Mouse (Mus musculus) right cerebral cortex, adult 18-20 months (tissue): Measurements from ENCODE around the gene Siah3.

ENCODE experiments used
- DNase-seq: peaks from one replicate; pipeline ENCODE4 v3.0.0; 2022; ENCODE audit warnings: mixed read lengths

Gene Siah3

GRCm38 (mm10) chr14:75468941-75469340 lies 13.2 kb downstream of the Siah3 start:
- no peak for DNase-seq

DNA sequence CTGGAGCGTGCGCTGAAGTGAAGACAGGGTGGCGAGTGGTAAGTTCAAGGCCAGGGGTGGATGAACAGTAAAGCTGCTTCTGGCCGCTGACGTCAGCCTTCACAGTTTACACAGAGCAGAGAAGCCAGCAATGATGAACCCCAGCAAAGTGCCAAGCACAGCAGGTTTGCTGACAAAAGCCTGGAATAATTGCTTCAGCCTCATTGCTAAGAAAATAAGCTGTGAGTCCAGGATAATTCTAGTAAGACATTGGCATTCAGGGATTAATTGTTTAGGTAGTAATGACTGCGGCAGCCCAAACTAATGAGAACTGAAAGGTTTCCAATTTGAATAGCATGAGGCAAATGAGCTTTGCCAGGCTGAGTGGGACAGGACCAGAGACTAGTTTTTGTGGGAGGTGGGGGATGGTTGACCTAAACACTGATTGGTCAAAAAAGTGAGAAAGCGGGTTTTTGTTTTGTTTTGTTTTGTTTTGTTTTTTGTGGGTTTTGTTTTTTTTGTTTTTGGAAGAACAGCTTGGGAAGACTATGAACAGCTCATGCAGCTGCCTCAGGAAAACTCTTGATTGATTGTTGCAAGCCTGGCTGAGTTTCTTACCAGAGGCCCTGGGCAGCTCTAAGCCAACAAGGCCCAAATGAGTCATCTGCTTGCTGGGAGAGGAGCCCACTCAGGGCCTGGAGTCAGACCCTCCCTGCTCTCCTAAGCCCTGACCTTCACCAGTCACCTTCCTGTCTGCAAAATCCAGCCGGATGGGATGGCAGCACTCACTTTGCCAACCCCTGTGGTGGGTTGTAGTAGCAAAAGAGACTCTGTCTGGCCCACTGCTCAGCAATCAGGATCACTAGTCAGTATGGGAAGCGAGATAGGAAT lies 17.5 kb downstream of the Siah3 start:
- no peak for DNase-seq

DNA sequence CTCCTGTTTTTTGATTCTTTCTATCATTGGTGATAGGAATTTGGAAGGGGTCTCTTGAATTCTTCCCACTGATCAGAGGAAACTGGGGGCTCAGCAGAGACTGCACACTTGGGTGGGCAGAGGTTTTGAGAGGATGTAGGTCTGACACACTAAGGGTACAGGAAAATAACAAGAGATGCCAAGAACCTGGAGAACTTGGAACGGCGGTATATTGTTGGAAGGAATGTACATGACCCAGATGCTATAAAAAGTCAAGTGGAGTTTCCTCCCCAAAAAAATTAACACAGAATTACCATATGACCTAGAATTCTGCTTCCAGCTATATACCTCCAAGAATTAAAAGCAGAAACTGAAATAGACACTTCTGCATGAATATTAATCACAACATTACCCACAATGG lies 20.1 kb downstream of the Siah3 start:
- no peak for DNase-seq

GRCm38 (mm10) chr14:75482231-75483175 lies 26.7 kb downstream of the Siah3 start:
- DNase-seq: no peak

GRCm38 (mm10) chr14:75483176-75483546 lies 27.4 kb downstream of the Siah3 start:
- DNase-seq: no peak

- DNase-seq: no peak
Observed at GRCm38 (mm10) chr14:75487932-75488331, 32.1 kb downstream of the Siah3 start.

DNA sequence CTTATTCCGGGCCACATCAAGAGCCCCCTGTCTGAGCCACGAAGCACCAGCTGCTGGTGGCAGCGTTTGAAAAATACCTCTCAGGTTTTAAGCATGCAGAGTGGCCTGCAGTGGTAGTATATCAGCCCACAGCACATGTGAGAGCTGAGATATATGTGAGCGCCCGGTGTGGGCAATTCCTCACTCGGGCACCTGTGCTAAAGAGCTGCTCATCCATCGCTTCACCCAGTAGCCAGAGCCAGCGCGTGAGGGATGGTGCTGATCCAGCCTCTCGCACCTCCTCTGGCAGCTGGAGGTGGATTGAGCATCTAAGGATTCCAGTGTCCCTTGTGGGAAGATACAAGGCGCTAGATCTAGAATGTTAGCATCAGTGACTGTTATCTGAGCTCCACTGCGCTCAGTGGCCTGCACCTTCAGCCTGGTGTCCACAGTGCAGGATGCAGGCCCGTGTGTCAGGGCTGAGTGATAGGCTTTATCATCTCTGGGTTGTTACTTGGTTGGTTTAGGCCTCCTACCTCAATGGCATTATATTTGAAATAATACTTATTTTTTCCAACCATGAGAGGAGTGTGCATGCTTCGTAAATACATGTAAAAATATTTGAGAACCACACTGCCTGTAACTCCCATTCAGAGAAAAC lies 37.9 kb downstream of the Siah3 start:
- no peak for DNase-seq

- DNase-seq: no peak
Observed at GRCm38 (mm10) chr14:75494926-75495325, 39.1 kb downstream of the Siah3 start.

GRCm38 (mm10) chr14:75501501-75501990 lies 45.8 kb downstream of the Siah3 start:
- DNase-seq: no peak

DNA sequence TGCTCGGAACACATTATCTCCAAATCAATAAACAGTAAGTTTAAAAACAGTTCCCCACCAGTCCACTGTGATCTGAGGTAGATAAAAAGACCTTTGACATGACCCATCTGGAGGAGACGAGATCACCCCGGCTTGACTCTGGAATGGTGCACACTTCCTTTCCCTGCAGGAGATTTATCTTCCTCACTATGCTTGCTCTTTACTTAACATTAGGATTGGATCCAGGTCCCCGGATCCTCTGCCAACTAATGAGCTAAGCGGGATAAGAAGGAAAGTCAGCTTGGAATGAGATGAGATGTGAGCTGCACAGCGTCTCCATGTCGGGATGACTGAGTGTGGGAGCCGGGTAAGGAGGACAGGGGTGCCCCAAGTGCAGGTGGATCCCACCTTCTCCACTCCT lies 46.7 kb downstream of the Siah3 start:
- no peak for DNase-seq

- DNase-seq: no peak
Observed at GRCm38 (mm10) chr14:75504255-75504654, 48.5 kb downstream of the Siah3 start.

- DNase-seq: no peak
Observed at GRCm38 (mm10) chr14:75505126-75505840, 49.5 kb downstream of the Siah3 start.

- no peak for DNase-seq
Observed at GRCm38 (mm10) chr14:75506246-75506645, 50.5 kb downstream of the Siah3 start.

DNA sequence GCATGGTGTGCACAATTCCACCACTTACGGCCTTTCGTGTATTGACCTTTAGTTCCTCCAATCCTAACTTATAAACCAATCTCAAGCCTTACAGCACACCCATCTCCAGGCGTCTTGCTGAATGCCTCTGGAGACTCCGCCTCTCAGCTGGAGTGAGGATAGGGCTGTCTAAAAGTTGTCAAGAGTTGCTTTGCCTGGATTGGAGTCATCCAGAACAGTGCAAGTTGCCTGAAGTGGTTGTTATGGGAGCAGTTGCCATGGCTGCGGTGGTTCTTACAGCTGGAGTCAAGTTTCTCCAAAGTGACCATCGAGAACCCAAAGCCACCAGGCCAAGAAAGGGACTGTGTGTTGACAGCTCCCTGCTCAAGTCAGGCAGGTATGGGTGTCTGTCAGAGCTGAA lies 54.3 kb downstream of the Siah3 start:
- DNase-seq: no peak

DNA sequence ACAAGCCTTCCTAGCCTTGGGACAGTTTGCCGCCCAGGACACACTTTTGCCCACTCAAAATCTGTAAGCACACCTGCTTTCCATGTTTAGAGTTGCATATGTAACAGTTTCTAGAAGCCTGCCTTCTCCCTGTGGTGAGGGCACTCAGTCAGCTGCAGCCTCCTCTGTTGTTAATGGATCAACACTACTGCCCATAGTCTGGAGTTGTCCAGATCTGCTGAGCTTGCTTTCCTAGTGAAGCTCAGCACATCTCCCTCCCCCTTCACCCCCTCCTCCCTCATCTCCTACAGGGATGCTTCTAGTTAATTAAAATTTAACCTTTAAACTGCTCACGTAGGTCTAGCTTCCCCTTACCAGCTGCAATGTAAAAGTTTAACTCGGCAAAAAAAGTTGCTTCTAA lies 57.2 kb downstream of the Siah3 start:
- no peak for DNase-seq

- no peak for DNase-seq
Observed at GRCm38 (mm10) chr14:75516161-75516560, 60.4 kb downstream of the Siah3 start.

DNA sequence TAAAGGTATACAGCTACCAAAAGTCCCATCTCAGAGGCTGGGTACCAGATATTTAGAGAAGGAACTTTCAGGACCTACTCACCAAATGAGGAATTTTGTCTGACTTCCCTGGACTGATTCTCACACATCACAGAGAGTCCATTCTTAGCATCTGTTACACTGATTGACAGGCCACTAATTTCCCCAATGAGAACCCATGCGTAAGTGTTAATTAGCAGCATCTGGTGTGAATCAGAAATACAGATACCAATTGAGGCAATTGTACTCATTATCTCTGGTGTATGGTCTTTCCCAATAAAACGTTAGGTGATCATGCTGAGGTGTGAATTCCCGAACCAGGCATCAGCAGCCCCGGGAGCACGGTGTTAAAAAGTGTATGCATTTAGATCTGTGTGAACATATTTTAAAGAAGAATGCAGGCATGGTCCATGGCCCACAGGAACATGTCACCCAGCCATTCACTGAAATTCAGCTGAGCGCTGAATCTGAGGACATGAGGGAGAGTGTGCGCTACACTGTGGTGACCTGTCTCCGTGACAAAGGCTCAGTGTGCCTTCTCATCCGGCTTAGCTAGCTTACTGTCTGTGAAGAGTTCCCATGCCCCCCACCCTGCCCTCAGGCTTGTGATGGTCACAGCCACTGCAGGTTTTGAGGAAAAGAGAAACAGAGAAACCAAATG lies 61.3 kb downstream of the Siah3 start:
- DNase-seq: no peak

- DNase-seq: no peak
Observed at GRCm38 (mm10) chr14:75518196-75518887, 62.6 kb downstream of the Siah3 start.

DNA sequence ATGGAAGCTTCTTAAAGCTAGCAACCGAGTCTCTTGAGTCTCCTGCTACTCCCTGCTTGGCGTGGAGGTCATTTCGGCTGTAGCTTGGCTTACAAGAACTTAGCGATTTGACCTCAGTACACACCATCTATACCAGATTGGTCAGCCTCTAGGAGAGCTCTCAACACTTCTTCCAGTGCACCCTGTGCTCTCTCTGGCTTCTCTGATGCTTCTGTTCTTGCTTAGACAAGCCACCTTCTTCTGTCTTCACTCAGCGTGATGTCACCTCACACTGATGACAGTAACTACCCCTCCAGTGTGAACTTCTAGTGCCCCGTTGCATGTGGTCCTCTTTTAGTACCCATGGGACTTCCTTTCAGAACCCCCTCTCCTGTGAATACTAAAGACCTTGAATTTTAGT lies 63.1 kb downstream of the Siah3 start:
- no peak for DNase-seq

DNA sequence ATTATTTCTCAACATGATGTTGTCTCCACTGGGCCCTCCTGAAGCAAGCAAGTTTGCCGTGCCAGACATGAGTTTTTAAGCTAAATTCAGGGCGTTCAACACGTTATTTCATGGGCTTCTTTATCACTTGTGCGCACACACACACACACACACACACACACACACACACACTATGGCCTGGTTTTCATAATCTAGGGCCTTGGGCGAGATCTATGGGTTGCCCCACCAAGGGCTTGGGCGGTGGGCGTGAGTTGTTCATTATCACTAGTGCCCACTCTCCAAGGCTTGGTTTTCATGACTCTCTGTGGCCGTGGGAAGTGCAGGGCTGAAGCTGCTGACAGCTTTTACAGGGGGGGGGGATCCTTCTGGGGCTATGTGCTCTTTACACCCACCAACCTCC lies 63.9 kb downstream of the Siah3 start:
- no peak for DNase-seq

DNA sequence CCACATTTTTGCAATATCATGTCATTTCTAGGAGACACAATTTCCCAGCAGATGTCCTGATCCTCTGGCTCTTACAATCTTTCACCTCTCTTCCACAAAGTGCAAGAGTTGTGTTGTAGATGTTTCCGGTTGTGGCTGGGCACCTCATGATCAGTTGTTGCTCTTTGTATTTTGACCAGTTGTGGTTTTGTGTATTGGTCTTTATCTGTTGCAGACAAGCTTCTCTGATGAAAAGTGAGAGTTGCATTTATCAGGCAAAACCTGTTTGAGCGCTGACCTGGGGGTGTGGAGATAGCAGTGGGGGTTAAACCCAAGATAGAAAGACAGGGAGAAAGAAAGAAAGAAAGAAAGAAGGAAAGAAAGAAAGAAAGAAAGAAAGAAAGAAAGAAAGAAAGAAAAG lies 68.9 kb downstream of the Siah3 start:
- no peak for DNase-seq
